Mouse (Mus musculus): Measurements from ENCODE around the gene Olfr1283.

- TF ChIP-seq CTCF (IDR thresholded peaks at IDR 0.05; ENCODE audit: extremely low read depth, insufficient read depth, insufficient read length, insufficient replicate concordance) (no peak), POLR2A (IDR thresholded peaks at IDR 0.05; ENCODE audit: low read depth, low read length) (no peak)
Measured at GRCm38 (mm10) chr2:111366490-111366889, at the start of gene Olfr1283.

All from spleen, adult 2 months (tissue).